Mouse (Mus musculus) heart, adult 18-20 months (tissue): ENCODE results near the gene C87436. TPM values are rescaled to one million over a fixed set of nuclear protein-coding genes. Genes with fewer than 3 reads are reported as not detected.

Experiments
- DNase-seq, 2 experiments: peaks; one replicate each; pipeline ENCODE4 v3.0.0; 2021 to 2022; ENCODE audit warnings: mixed read lengths in 1 of 2
- total RNA-seq, 2 experiments: library from RNA; stranded (reverse); gene quantifications; 2 replicates each; pipeline ENCODE4 v1.2.3; 2021

The C87436 gene
- total RNA-seq, 2 experiments from 2014 or later, result 8.4 to 10.4 TPM

DNA sequence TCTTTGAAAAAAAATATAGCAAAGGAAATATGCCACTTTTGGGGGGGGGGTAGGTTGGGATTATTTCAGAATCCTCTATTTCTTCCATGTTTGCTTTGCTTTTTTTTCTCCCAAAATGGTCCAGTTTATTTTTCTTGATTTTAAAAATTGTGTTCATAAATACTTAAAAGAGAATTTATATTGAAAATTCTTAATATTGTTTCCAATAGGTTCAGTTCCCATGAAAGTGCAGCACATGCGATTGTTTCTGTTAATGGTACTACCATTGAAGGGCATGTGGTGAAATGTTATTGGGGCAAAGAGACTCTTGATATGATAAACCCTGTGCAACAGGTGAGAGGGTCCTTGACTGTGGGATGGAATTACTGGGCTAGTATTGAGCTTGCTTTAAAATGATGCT is 11.8 kb upstream of the C87436 start, which contains the start of gene Gm44790:
Gene Gm44790, plus strand, starts transcription at position 301 of the 400 bp plus-strand sequence.
- DNase-seq, result no peak

DNA sequence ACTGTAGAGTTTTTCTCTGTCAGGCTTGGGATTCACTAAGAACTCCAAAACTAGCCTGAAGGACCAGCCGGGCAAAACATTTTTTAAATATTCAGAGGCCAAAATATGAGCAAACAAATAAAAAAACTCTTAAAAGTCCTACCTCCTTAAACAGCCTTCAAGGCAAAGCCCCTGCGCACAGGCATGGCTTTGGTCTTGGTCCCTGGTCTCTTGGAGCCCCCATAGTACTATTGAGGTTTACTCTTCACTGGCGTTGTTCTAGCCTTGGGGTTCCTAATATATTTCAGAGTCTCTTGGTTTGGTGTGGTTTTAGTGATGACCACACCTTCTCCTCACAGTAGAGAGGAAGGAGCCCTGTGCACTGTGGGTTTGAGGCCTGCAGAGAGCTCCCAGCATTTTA is 6.6 kb upstream of the C87436 start:
- no peak for DNase-seq

DNA sequence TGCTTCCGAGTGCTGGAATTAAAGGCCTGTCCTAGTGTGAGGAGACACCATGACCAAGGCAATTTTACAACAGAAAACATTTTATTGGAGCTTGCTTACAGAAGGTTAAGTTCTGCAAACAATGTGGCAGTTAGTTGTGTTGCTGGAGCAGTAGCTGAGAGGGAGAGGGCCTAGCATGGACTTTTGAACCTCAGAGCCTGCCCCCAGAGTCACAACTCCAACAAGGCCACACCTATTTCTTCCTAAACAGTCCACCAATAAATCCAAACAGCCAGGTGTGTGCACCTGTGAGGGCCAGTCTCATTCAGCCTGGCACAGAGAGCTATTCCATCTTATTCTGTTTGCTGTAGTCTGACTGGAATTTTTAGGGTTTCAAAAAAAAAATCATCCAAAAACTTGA is 4.5 kb upstream of the C87436 start:
- no peak for DNase-seq

DNA sequence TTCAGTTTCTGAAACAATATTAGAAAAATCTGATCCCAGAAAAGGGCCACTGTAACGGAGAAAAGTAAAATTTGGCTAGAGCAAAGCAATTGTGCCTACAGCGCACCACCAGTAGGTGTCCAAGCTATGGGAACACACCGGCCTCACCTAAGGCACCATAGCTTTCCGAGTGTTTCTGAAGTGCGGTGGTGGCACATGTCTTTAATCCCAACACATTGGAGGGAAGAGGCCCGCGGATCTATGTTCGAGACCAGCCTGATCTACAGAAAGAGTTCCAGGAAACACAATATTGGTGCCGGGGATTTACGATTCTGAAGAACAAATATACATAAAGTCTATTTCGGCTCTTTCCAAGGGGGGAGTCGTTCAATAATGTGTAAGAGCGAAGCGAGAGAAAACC is 463 bp upstream of the C87436 start:
- peak in 1 of 2 experiments; percentile 52 for DNase-seq

DNA sequence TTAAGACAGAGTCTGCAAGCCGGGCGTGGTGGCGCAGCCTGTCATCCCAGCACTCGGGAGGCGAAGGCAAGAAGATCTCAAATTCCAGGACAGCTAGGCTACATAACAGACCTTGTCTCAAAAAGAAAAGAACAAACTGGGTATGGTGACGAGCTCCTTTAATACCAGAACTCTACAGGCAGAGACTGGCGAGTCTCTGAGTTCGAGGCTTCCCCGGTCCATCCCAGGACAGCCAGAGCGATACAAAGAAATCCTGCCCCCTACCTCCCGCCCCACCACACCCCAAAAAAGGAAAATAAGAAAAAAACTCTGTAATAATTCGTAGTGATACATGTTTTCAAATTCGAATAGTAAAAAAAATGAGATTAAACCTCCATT is 934 bp downstream of the C87436 start:
- DNase-seq, result no peak

DNA sequence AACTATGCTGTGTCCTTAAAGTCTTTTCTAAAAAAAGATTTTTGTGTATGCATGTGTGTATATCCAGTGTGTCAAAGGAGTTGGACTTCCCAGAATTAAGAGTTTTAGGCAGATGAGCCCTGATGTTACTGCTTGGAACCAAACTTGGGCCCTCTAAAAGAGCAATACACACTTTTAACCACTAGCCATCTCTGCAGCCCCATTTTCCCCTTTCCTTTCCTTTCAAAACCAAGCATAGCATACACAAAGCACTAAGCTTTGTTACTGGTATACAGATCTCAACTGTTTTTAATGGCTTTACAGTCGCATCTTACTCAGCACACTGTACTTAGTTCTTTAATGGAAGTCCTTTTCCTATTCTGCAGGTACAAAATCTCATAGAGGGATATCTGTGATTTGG is 1.4 kb downstream of the C87436 start:
- DNase-seq, result no peak

DNA sequence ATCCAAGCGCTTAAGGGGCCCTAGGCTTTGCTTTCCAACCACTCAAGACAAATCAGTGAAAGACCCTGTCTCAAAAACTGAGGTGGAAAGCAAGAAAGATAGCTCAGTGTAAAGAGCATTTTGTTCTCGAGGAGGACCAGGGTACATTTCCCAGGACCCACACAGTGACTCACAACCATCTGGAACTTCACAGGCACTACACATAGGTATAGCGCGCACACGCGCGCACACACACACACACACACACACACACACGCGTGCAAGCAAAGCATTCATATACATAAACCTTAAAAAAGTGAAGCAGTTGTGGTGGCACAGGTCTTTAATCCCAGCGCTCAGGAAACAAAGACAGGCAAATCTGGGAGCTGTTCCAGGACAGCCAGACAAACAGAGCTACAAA is 3.4 kb downstream of the C87436 start:
- no peak for DNase-seq

DNA sequence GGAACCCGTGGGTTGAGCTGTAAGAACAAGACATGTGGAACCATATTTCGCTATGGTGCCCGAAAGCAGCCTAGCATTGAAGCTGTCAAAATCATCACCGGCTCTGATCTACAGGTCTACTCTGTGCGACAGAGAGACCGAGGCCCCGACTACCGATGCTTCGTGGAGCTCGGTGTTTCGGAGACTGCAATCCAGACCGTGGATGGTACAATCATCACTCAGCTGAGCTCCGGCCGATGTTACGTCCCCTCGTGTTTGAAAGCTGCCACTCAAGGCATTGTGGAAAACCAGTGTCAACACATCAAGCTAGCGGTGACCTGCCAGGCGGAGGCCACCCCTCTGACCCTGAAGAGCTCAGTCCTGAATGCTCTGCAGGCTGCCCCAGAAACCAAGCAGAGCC is 7.4 kb downstream of the C87436 start:
- no peak for DNase-seq

DNA sequence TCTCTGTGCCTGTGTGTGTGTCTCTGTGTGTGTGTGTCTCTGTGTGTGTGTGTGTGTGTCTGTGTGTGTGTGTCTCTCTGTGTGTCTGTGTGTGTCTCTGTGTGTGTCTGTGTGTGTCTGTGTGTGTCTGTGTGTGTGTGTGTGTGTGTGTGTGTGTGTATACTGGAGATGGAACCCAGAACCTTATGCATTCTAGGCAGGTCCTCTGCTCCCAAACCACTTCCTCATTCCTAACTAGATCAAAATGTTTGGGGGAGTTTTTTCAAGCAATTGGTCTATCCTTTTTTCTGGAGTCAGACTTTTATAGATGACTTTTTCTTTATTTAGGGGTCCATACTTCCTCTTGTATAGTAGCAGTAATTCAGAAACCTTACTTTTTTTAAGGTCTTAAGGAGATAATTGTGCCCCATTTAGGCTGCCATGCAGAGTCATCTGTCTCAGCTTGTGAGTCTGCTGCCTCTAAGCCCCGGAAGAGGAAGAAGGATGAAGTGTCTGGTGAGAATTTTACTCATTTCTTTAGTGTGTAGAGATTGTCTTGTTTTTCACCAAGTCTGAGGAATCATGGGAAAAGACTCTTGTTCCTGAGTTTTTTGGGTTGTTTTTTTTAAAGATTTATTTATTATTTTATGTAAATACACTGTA is 8.9 kb downstream of the C87436 start:
- no peak for DNase-seq

DNA sequence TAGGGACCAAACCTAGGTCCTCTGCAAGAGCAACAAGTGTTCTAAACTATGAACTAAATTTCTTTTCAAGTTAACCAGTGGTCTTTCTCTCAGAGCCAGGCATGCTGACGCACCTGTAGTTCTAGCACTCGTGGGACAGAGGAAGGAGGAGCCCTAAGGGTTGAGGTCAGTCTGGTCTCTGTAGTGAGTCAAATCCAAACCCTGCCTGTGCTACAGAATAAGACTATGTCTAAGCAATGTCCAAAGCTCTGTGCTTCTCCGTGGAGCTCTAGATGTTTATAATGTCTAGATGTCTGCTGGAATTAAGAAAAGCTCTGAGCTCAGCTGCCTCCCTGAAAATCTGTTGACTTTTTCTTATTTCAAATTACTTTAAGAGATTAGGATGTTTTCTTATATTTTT is 18.6 kb downstream of the C87436 start:
- no peak for DNase-seq

DNA sequence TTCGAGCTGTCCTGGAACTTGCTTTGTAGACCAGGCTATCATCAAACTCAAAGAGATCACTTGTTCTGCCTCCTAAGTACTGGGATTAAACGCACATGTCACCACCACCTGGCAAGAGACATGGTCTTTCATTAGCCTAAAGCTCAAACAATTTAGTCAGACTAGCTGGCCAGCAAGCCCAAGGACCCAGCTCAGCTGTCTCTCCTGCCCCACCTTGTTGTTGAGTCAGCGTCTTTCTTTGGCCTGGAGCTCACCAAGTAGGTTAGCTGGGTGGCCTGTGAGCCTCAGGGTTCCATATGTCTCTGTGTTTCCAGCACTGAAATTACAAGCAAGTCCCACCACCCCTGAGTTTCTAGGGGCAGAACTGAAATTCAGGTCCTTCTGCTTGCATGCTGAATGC is 24.9 kb downstream of the C87436 start:
- no peak for DNase-seq

DNA sequence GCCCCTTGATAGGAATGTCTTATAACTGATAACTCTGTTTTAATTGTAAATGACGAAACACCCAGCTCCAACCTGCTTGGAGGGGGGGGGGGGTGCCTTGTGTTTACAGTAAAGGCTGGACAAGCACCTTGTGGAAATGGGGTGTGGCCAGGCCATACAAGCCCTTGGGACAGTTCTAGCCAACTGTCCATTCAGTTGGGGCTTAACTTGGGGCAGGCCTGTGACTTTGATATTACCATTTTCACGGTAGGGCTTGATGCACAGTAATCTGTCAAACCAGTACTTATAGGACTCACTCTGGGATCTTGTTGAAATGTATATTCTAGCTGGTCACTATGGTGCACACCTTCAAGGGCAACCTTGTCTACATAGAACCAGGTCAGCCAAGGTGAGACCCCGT is 33.1 kb downstream of the C87436 start:
- DNase-seq, result no peak

DNA sequence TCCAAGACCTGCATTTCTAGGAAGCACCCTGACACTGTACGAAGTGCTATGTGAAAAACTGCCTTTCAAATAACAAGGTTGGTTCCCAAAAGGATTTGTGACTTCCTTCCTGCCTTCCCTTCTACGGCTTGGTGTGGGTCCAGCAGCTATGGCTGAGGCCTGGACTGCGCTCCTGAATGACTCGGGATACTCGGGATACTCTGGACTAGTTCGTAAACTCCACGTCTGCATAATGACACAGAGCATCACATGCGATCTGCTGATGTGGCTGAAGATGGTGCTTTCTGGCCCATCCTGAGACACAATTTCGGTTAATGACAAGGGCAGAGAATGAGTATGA is 33.6 kb downstream of the C87436 start:
- DNase-seq, result no peak

DNA sequence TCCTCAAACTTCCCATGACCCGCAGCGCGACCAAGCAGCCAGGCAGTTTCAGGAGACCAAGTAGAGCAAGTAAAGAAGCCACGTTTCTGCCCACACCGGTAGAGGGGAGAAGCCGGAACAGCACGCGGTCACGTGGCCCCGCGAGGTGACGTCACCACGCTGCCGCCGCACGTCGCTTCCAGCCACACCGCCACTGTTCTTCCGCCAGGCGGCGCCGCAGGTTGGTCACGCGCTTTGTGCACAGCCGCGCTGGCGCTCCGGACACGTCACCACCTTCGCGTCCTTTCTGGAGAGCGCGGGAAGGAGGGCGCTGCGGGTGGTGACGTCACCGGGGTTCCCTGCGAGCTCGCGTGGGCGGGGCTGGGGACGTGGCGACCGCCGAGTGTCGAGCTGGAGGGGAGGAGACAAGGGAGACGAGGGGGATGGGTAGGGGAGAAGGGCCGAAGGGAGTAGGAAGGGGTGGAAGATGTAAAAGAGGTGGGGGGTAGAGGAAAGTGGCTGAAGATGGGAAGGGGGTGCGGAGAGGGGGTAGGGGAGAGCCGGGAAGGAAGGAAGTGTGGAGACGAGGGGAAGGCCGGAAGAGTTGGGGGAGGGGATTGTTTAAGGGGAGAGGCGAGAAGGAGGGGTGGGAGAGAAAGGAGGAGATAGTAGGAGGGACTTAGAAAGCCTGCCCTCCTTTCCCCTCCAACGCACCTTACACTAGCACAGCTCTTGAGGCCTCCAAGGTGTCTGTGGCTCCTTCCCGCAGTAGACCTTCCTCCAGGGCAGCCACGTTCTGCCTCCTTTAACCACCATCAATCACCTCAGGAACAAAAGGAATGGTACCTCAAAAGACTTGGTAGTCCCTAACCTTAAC is 34.2 kb downstream of the C87436 start:
- peak; percentile 99 to 100 for DNase-seq

DNA sequence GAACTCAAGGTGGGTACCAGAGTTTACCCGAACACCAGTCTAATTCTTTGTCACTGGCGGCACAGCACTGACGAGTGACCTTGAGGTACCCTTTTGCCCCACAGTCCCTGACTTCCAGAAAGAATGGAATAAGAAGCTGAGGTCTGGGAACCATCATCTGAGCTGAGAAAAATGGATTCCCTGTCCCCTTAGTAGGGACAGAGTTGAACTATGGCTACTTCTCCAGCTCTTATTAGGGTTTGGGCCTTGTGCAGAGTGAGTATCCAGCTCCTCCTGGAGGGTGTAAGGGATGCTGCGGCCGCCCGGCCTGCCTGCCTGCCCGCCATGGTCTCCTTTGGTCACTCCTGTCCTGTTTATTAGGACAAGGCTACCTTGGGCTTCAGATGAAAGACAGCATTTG is 34.9 kb downstream of the C87436 start:
- no peak for DNase-seq

DNA sequence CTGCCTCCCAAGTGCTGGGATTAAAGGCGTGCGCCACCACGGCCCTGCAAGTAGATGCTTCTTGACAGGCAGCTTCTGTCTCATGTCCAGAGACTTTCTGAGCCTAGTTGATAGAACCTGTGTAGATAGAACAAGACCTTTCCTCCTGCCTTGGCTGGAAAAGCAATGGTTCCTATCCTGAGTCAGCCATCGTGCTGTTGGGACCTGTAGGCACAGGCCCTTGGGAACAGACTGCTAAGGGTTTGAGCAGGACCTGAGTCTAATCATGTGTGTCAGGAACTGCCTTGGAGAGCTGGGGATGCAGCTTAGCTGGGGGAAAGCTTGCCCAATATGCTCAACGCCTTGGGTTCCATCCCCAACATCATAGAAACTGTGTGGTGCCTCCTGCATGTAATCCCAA is 35.9 kb downstream of the C87436 start:
- no peak for DNase-seq

DNA sequence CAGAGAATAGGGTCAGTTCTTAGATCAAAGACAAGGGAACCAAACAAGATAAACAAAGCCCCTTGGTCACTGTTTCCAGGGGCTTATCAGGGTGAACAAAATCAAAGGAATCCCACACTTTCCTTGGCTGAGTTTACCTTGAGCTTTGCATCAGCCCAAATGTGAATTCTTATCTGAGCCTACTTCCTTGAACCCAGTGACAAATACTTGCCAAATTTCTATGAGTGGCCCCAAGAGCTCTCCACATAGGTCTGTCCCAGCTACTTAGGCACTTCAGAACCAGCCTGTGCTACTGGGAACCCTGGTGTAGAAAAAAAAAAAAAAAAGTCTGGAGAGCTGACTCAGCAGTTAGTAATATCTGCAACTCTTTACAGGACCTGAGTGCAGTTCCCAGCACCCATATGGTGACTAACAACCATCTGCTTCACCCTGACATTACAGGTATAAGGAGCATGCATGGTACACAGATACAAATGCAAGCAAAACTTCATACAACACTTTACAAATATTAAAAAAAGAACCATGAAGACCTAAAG is 36.5 kb downstream of the C87436 start:
- DNase-seq, result no peak

DNA sequence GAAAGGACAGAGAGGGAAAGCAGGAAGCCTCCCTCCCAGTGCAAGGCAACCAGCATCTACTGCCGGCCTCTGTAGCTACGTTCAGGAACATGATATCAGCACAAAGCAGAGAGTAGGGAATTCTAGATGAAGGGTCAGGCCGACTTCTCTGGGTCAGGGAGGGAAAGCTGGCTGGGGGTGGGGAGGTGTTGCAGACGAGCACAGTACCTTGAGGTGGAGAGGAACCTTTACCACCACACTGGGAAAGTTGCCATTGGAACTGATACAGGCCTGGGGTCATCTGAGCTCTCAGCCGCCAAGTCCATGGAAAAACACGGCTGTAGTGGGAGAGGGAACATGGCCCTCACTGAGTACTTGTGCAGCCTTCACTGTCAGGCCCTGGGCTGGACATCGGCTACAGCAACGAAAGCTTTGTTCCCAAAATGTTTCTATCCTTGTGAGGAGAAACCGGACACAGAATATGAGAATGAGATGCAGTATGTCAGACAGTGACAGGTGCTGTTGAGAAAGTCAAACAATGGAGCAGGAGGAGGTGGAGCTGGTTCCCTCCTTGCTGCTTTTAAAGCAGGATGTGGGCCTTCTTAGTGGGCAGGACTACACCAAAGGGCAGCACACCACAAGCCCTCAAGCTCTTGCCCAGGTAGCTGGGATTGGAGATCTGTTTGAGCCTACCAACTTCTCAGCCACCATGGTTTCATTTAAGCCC is 37.4 kb downstream of the C87436 start:
- peak; percentile 78 to 86 for DNase-seq

DNA sequence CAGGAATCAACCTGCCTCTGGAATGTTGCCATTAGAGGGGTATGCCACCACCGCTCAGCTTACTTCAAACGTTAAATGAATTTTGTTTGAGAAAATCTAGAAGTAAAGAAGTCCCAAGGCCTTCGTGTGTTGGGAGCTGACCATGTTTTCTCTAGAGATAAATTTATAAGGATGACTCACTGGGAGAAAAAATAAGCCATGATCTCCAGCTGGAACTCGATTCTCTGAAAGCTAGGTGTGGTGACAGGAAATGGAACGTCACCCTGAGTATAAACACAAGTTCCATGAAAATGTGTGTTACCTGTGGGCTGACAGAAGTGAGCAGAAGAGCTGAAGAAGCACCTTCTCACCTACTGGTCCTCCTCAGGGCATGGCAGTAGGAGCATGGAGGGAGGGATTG is 38.8 kb downstream of the C87436 start:
- no peak for DNase-seq

DNA sequence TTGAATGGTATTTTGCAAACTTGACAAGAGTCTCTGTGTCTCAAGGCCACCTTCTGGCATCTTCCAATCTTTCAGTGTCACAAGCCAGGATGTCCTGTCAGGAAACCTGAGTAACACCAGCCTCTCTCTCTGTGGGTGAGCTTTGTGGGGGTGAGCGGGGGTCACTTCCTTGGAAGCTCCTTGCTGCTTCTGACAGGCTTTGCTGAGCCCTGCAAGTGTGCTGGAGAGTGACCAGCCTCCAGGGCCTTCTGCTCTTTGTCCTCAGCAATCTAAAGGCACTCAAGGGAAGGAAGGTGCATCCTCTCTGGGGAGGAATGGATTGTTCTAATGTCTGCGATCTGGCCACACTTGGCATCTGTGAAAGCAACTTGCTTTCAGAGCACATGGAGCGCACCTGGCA is 41.1 kb downstream of the C87436 start:
- peak; percentile 49 to 55 for DNase-seq

DNA sequence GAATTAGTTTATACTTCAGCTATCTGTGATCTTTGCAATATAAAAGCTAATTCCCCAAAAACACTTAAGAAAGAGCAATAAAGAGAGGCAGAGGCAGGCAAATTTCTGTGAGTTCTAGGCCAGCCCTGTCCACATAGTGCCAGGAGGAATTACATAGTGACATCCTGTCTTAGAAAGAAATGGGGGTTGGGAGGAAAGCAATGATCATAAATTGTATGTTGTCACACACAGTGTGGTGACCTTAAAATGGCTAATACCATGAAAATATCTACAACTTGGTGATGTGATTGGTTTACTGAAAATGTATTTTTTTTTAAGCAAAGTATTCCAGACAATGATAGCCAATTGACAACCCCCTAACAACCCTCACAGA is 41.6 kb downstream of the C87436 start:
- no peak for DNase-seq

DNA sequence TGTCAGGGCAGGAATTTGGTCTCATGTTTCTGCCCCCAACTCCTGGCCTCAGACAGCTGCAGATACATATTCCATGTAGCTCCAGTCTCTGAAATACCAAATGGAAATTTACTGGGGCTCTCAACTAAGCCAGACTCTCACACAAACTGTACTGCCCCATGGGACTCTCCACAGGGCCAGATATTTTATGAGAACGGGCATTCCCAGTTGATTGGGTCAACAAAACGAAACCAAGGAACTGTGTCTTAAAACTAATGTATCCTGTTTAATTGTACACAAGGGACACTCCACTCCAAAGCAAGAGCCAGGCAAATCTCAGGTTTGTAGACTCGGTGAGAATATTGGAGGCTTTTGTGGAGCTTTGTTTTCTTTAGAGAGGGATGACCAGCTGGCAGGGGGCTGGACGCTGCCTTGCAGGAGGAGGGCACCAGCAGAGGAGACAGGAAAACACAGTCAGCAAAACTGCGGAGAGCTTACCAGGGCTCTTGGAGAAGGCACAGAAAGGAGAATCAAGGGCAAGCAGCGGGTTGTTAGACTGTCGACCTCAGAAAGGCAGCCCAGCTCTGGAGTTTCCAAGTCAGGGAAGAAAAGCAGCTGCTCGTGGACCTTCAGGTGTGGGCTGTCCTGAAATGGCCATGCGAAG is 42.1 kb downstream of the C87436 start:
- peak; percentile 82 to 83 for DNase-seq

DNA sequence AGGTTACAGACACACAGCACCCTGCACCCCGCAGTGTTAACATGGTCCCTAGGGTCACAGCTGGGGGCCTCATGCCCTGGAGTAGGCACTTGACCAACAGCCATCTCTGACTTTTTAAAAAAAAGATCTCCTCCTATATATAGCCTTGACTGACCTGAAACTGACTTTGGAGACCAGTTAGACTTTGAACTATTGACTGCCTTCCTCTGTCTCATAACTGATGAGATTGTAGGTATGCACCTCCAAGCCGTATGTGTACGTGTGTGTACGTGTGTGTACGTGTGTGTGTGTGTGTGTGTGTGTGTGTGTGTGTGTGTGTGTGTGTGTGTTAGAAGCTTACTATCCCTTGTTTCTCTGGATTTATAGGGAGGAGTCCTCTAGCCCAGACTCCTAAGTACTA is 43.7 kb downstream of the C87436 start:
- DNase-seq, result no peak
